In the genomic region with DNA sequence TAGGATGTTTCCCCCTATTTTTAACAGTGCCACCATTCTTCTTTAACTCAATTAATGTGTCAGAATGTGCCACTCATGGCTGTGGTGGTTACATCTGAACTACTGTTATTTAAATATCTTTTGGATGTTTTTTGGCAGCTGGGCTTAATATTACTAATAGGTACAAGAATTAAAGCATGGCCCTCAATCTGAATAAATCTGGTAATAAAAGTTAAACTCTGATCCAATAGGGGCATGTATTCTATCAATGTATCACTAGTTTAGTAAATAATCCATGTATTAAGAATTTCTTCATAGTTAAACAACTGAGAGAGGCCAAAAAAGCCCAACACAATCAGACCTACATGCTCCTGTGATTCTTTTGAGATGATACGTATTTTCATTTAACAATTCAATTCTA, we compare ENCODE assay signal across 13 mouse cellular contexts.
"Had no signal": no experiment of that assay in that cellular context is flagged by ENCODE, and none has a peak within 500 bp of the region (broad histone marks: within the 10 kb centered on the region; RNA-seq: fewer than 3 reads in every experiment).

No protein-coding gene starts in this region.

- H3K9me3 ChIP-seq: kidney, embryonic 15.5 days; limb, embryonic 10.5 days; limb, embryonic 13.5 days; liver, embryonic 12.5 days; liver, embryonic 15.5 days had no signal

- DNase-seq: kidney, postnatal 14 days; layer of hippocampus, adult 9-11 months; liver; midbrain, embryonic 14.5 days; thymus, adult 18-20 months; thymus, postnatal 4 days had no signal

- H3K36me3 ChIP-seq: kidney, embryonic 15.5 days; limb, embryonic 10.5 days; limb, embryonic 13.5 days; liver, embryonic 12.5 days; liver, embryonic 15.5 days had no signal

- H3K4me3 ChIP-seq: kidney, embryonic 15.5 days; layer of hippocampus, adult 2 months; limb, embryonic 10.5 days; limb, embryonic 13.5 days; liver, embryonic 12.5 days; liver, embryonic 15.5 days had no signal

- H3K4me2 ChIP-seq: kidney, embryonic 15.5 days; limb, embryonic 13.5 days; liver, embryonic 12.5 days; liver, embryonic 15.5 days; midbrain, embryonic 11.5 days had no signal

- ATAC-seq: liver, embryonic 12.5 days had no signal

- H3K27me3 ChIP-seq: kidney, embryonic 15.5 days; limb, embryonic 13.5 days; liver, embryonic 12.5 days; liver, embryonic 15.5 days had no signal

- H3K27ac ChIP-seq: layer of hippocampus, adult 2 months; limb, embryonic 10.5 days; limb, embryonic 13.5 days; liver, embryonic 12.5 days; liver, embryonic 15.5 days had no signal

- H3K9ac ChIP-seq: kidney, embryonic 15.5 days; limb, embryonic 13.5 days; liver, embryonic 12.5 days; liver, embryonic 15.5 days had no signal

- H3K4me1 ChIP-seq: limb, embryonic 10.5 days; limb, embryonic 13.5 days; liver, embryonic 12.5 days; liver, embryonic 15.5 days had no signal
